Mouse (Mus musculus) embryonic facial prominence, embryonic 11.5 days (tissue): ENCODE measurements at regions not wholly inside any gene's neighbourhood (a gene's known extent, or its start where the extent isn't known, plus 50 kb on each side); places are given as distances from the start of the nearest gene placed in this dataset.
"Not testable (repeated sequence)": the region's sequence is repeated elsewhere in the genome, so short reads cannot be mapped to it uniquely, and the experiment has no call there.

Source experiments
- ATAC-seq: fragments of 200-750 bp; cut with Nextera tagmentation; replicated peaks from 2 replicates; pipeline ENCODE4 v1.8.0; 2017; ENCODE audit warnings: low read depth; ENCODE audit not compliant: insufficient number of reproducible peaks, low FRiP score, low TSS enrichment
- DNase-seq: peaks from one replicate; pipeline ENCODE4 v3.0.0-alpha.2; 2015; ENCODE audit warnings: low spot score
- H3K27ac ChIP-seq: fragments of 300-500 bp; sonication (generic); replicated peaks from 2 replicates; pipeline ENCODE4 v1.5.1; 2014; ENCODE audit warnings: mild to moderate bottlenecking, low read depth, low read length, control low read depth
- H3K27me3 ChIP-seq: fragments of 300-500 bp; sonication (generic); 2 replicates; pipeline ENCODE4 v1.6.1; 2014; ENCODE audit warnings: mild to moderate bottlenecking, low read length, moderate library complexity, mixed read lengths; ENCODE audit not compliant: control insufficient read depth, insufficient read depth
- H3K36me3 ChIP-seq: fragments of 300-500 bp; sonication (generic); replicated peaks from 2 replicates; pipeline ENCODE4 v1.6.1; 2014; ENCODE audit warnings: low read depth, mild to moderate bottlenecking, low read length, moderate library complexity, mixed read lengths; ENCODE audit not compliant: control insufficient read depth, insufficient read depth
- H3K4me1 ChIP-seq: fragments of 300-500 bp; sonication (generic); 2 replicates; pipeline ENCODE4 v1.6.1; 2014; ENCODE audit warnings: low read length, mixed read lengths; ENCODE audit not compliant: control insufficient read depth, insufficient read depth
- H3K4me2 ChIP-seq: fragments of 300-500 bp; sonication (generic); 2 replicates; pipeline ENCODE4 v1.6.1; 2014; ENCODE audit warnings: low read depth, mild to moderate bottlenecking, control low read depth, low read length, moderate library complexity
- H3K4me3 ChIP-seq: fragments of 300-500 bp; sonication (generic); 2 replicates; pipeline ENCODE4 v1.5.1; 2014; ENCODE audit warnings: low read depth, low read length, control low read depth
- H3K9ac ChIP-seq: fragments of 300-500 bp; sonication (generic); replicated peaks from 2 replicates; pipeline ENCODE4 v1.6.1; 2014; ENCODE audit warnings: mild to moderate bottlenecking, control low read depth, low read length
- H3K9me3 ChIP-seq: fragments of 300-500 bp; sonication (generic); replicated peaks from 2 replicates; pipeline ENCODE4 v1.6.1; 2016; ENCODE audit warnings: mild to moderate bottlenecking, low read length, inconsistent platforms, mixed read lengths; ENCODE audit not compliant: control insufficient read depth
- WGBS: fragments of 180-500 bp; shearing (Covaris S2); extraction: QIAGEN DNeasy Blood & Tissue Kit; methylation state at CpG from one replicate; pipeline ENCODE4 v1.1.7; 2014; 5-methylcytosine and 5-hydroxymethylcytosine counted together

- Histone ChIP-seq H3K4me2 (no peak overlapping the region), H3K9me3 (no peaks in the 10 kb centered on the region), H3K4me1 (no peaks in the 10 kb centered on the region), H3K27me3 (no peaks in the 10 kb centered on the region), H3K27ac (no peak overlapping the region), H3K36me3 (no peaks in the 10 kb centered on the region), H3K9ac (no peak overlapping the region), H3K4me3 (no peak overlapping the region)
- WGBS, result 90% methylated on average over 18 of the region's 18 CpGs
- no peak for DNase-seq
- ATAC-seq, result no peak
These were observed 306.3 kb upstream of the 3110018I06Rik start for GRCm38 (mm10) chr12:107182091-107182655.

- peak; percentile 23 for DNase-seq
- WGBS, result 49% methylated on average over 9 of the region's 9 CpGs
- Histone ChIP-seq H3K27me3 (no peaks in the 10 kb centered on the region), H3K4me1 (no peaks in the 10 kb centered on the region), H3K9me3 (no peaks in the 10 kb centered on the region), H3K4me3 (no peak overlapping the region), H3K27ac (no peak overlapping the region), H3K4me2 (peak overlapping the region; percentile 28; the same call in 1 of the 2 replicates), H3K9ac (no peak overlapping the region), H3K36me3 (no peaks in the 10 kb centered on the region)
- 0 out of 2 replicates have a peak, but pooled peaks have one; percentile 72 for ATAC-seq
These were observed 305.1 kb upstream of the 3110018I06Rik start for GRCm38 (mm10) chr12:107183283-107183682.

- Histone ChIP-seq H3K9me3 (no peaks in the 10 kb centered on the region), H3K27ac (no peak overlapping the region), H3K27me3 (no peaks in the 10 kb centered on the region), H3K36me3 (no peaks in the 10 kb centered on the region), H3K9ac (no peak overlapping the region), H3K4me2 (no peak overlapping the region), H3K4me1 (no peaks in the 10 kb centered on the region), H3K4me3 (no peak overlapping the region)
- no peak for ATAC-seq
- no peak for DNase-seq
- 79% methylated on average over 3 of the region's 3 CpGs for WGBS
These were observed 304.0 kb upstream of the 3110018I06Rik start for GRCm38 (mm10) chr12:107184426-107184825.

GRCm38 (mm10) chr12:107186361-107186760 is 302.1 kb upstream of the 3110018I06Rik start:
- no peak overlapping the region for H3K27ac ChIP-seq
- no peaks in the 10 kb centered on the region for H3K9me3 ChIP-seq
- ATAC-seq, result no peak
- WGBS, result 81% methylated on average over 6 of the region's 6 CpGs
- H3K9ac ChIP-seq, result no peak overlapping the region
- no peaks in the 10 kb centered on the region for H3K36me3 ChIP-seq
- no peaks in the 10 kb centered on the region for H3K27me3 ChIP-seq
- H3K4me1 ChIP-seq, result no peaks in the 10 kb centered on the region
- no peak overlapping the region for H3K4me3 ChIP-seq
- DNase-seq, result no peak
- no peak overlapping the region for H3K4me2 ChIP-seq

- H3K27ac ChIP-seq, result no peak overlapping the region
- H3K9ac ChIP-seq, result no peak overlapping the region
- ATAC-seq (no peak), DNase-seq (no peak)
- 72% methylated on average over 5 of the region's 5 CpGs for WGBS
- no peaks in the 10 kb centered on the region for H3K36me3 ChIP-seq
- no peaks in the 10 kb centered on the region for H3K27me3 ChIP-seq
- H3K4me3 ChIP-seq, result no peak overlapping the region
- no peaks in the 10 kb centered on the region for H3K9me3 ChIP-seq
- H3K4me1 ChIP-seq, result no peaks in the 10 kb centered on the region
- H3K4me2 ChIP-seq, result no peak overlapping the region
These were observed 300.4 kb upstream of the 3110018I06Rik start for GRCm38 (mm10) chr12:107188055-107188454.

GRCm38 (mm10) chr12:107198389-107199018 is 289.9 kb upstream of the 3110018I06Rik start:
- no peak overlapping the region for H3K9ac ChIP-seq
- WGBS, result 92% methylated on average over 2 of the region's 2 CpGs
- DNase-seq (no peak), ATAC-seq (no peak)
- no peaks in the 10 kb centered on the region for H3K9me3 ChIP-seq
- H3K27me3 ChIP-seq, result no peaks in the 10 kb centered on the region
- H3K4me2 ChIP-seq, result no peak overlapping the region
- no peak overlapping the region for H3K4me3 ChIP-seq
- no peaks in the 10 kb centered on the region for H3K4me1 ChIP-seq
- H3K27ac ChIP-seq, result no peak overlapping the region
- no peaks in the 10 kb centered on the region for H3K36me3 ChIP-seq

GRCm38 (mm10) chr12:107200903-107201302 is 287.5 kb upstream of the 3110018I06Rik start:
- Histone ChIP-seq H3K4me2 (no peak overlapping the region), H3K4me3 (no peak overlapping the region), H3K36me3 (no peaks in the 10 kb centered on the region), H3K27me3 (no peaks in the 10 kb centered on the region), H3K9me3 (no peaks in the 10 kb centered on the region), H3K9ac (no peak overlapping the region), H3K27ac (no peak overlapping the region), H3K4me1 (no peaks in the 10 kb centered on the region)
- ATAC-seq (no peak), DNase-seq (no peak)
- 58% methylated on average over 4 of the region's 4 CpGs for WGBS

- not testable (repeated sequence) for H3K4me3 ChIP-seq, H3K9me3 ChIP-seq, H3K9ac ChIP-seq, H3K36me3 ChIP-seq, H3K4me2 ChIP-seq, H3K27ac ChIP-seq, H3K4me1 ChIP-seq, ATAC-seq, H3K27me3 ChIP-seq
- peak; percentile 51 for DNase-seq
- 55% methylated on average over 6 of the region's 6 CpGs for WGBS
These were observed 279.6 kb upstream of the 3110018I06Rik start for GRCm38 (mm10) chr12:107208826-107209225.
